Mouse (Mus musculus) intestine, embryonic 14.5 days (tissue): Measurements from ENCODE around the gene Cacybp. TPM values are rescaled to one million over a fixed set of nuclear protein-coding genes. Genes with fewer than 3 reads are reported as not detected.
A peak's percentile ranks its signal among the peaks of the same experiment; 100 is the strongest.

Experiments
- ATAC-seq: fragments of 200-750 bp; cut with Nextera tagmentation; replicated peaks from 2 replicates; pipeline ENCODE4 v1.8.0; 2017; ENCODE audit warnings: low read depth, moderate number of reproducible peaks, moderate TSS enrichment, moderate library complexity; ENCODE audit not compliant: low FRiP score, low TSS enrichment
- DNase-seq: peaks from one replicate; pipeline ENCODE4 v3.0.0-alpha.2; 2018; ENCODE audit warnings: low spot score
- H3K27ac ChIP-seq: fragments of 300-500 bp; sonication (generic); 2 replicates; pipeline ENCODE4 v1.5.1; 2014; ENCODE audit warnings: low read depth, mild to moderate bottlenecking, control low read depth
- H3K27me3 ChIP-seq: fragments of 300-500 bp; sonication (generic); replicated peaks from 2 replicates; pipeline ENCODE4 v1.6.1; 2014; ENCODE audit warnings: low read length, control low read depth; ENCODE audit not compliant: control insufficient read depth, insufficient read depth
- H3K36me3 ChIP-seq: fragments of 300-500 bp; sonication (generic); 2 replicates; pipeline ENCODE4 v1.6.1; 2014; ENCODE audit warnings: low read length, control low read depth; ENCODE audit not compliant: control insufficient read depth, insufficient read depth
- H3K4me1 ChIP-seq: fragments of 300-500 bp; sonication (generic); replicated peaks from 2 replicates; pipeline ENCODE4 v1.6.1; 2014; ENCODE audit warnings: low read length, control low read depth, mixed read lengths; ENCODE audit not compliant: control insufficient read depth, insufficient read depth
- H3K4me2 ChIP-seq: fragments of 300-500 bp; sonication (generic); 2 replicates; pipeline ENCODE4 v1.6.1; 2014; ENCODE audit warnings: low read length
- H3K4me3 ChIP-seq: fragments of 300-500 bp; sonication (generic); 2 replicates; pipeline ENCODE4 v1.5.1; 2014; ENCODE audit warnings: low read depth, low read length, control low read depth, mixed read lengths
- H3K9ac ChIP-seq: fragments of 300-500 bp; sonication (generic); 2 replicates; pipeline ENCODE4 v1.6.1; 2014; ENCODE audit warnings: mild to moderate bottlenecking, low read length
- H3K9me3 ChIP-seq: fragments of 300-500 bp; sonication (generic); 2 replicates; pipeline ENCODE4 v1.6.1; 2016; ENCODE audit warnings: low read length, control low read depth; ENCODE audit not compliant: control insufficient read depth
- WGBS: fragments of 180-500 bp; shearing (Covaris S2); extraction: QIAGEN DNeasy Blood & Tissue Kit; methylation state at CpG from one replicate; pipeline ENCODE4 v1.1.7; 2014; 5-methylcytosine and 5-hydroxymethylcytosine counted together
- polyA plus RNA-seq: library from polyadenylated mRNA; unstranded; fragments of >200 nt; fragmentation: Nextera tagmentation; extraction: Ambion mirVana; gene quantifications from 2 replicates; pipeline ENCODE4 v1.2.1, GENCODE M21; 2014

Gene Cacybp
- polyA plus RNA-seq, 1 experiment from 2014 or later = 235 TPM

- 68% methylated on average over 3 of the region's 3 CpGs for WGBS
- no peak overlapping the region for H3K4me3 ChIP-seq
- H3K27me3 ChIP-seq = no peaks in the 10 kb centered on the region
- H3K27ac ChIP-seq = no peak overlapping the region
- no peak for DNase-seq
- no peak for ATAC-seq
- no peaks in the 10 kb centered on the region for H3K9me3 ChIP-seq
- H3K4me1 ChIP-seq = no peaks in the 10 kb centered on the region
- H3K9ac ChIP-seq = no peak overlapping the region
- no peaks in the 10 kb centered on the region for H3K36me3 ChIP-seq
- no peak overlapping the region for H3K4me2 ChIP-seq
Observed at GRCm38 (mm10) chr1:160249786-160250185, 37.1 kb upstream of the Cacybp start.

- H3K4me2 ChIP-seq = no peak overlapping the region
- 83% methylated on average over 9 of the region's 9 CpGs for WGBS
- H3K27ac ChIP-seq = no peak overlapping the region
- DNase-seq = no peak
- no peaks in the 10 kb centered on the region for H3K36me3 ChIP-seq
- no peaks in the 10 kb centered on the region for H3K9me3 ChIP-seq
- no peak for ATAC-seq
- H3K4me3 ChIP-seq = no peak overlapping the region
- H3K27me3 ChIP-seq = no peaks in the 10 kb centered on the region
- H3K9ac ChIP-seq = no peak overlapping the region
- H3K4me1 ChIP-seq = no peaks in the 10 kb centered on the region
Observed at GRCm38 (mm10) chr1:160247473-160247872, 34.8 kb upstream of the Cacybp start.

- ATAC-seq (no peak), DNase-seq (no peak)
- H3K36me3 ChIP-seq = no peaks in the 10 kb centered on the region
- H3K27me3 ChIP-seq = no peaks in the 10 kb centered on the region
- H3K4me2 ChIP-seq = no peak overlapping the region
- H3K9me3 ChIP-seq = no peaks in the 10 kb centered on the region
- H3K9ac ChIP-seq = no peak overlapping the region
- no peak overlapping the region for H3K27ac ChIP-seq
- no peak overlapping the region for H3K4me3 ChIP-seq
- 78% methylated on average over 4 of the region's 4 CpGs for WGBS
- no peaks in the 10 kb centered on the region for H3K4me1 ChIP-seq
Observed at GRCm38 (mm10) chr1:160246844-160247243, 34.2 kb upstream of the Cacybp start.

GRCm38 (mm10) chr1:160245954-160246353 lies 33.3 kb upstream of the Cacybp start:
- DNase-seq = no peak
- H3K4me3 ChIP-seq = no peak overlapping the region
- ATAC-seq = no peak
- no peaks in the 10 kb centered on the region for H3K36me3 ChIP-seq
- H3K4me1 ChIP-seq = no peaks in the 10 kb centered on the region
- 57% methylated on average over 2 of the region's 2 CpGs for WGBS
- no peaks in the 10 kb centered on the region for H3K9me3 ChIP-seq
- H3K9ac ChIP-seq = no peak overlapping the region
- H3K27me3 ChIP-seq = no peaks in the 10 kb centered on the region
- H3K4me2 ChIP-seq = no peak overlapping the region
- no peak overlapping the region for H3K27ac ChIP-seq

- Histone ChIP-seq H3K27ac (no peak overlapping the region), H3K36me3 (no peaks in the 10 kb centered on the region), H3K4me3 (no peak overlapping the region), H3K4me1 (no peaks in the 10 kb centered on the region), H3K9me3 (no peaks in the 10 kb centered on the region), H3K9ac (no peak overlapping the region), H3K27me3 (no peaks in the 10 kb centered on the region), H3K4me2 (no peak overlapping the region)
- no peak for ATAC-seq
- 92% methylated on average over 5 of the region's 5 CpGs for WGBS
- no peak for DNase-seq
Observed at GRCm38 (mm10) chr1:160244689-160245088, 32.0 kb upstream of the Cacybp start.

- H3K36me3 ChIP-seq = no peaks in the 10 kb centered on the region
- DNase-seq (no peak), ATAC-seq (no peak)
- WGBS = 92% methylated on average over 2 of the region's 2 CpGs
- no peaks in the 10 kb centered on the region for H3K4me1 ChIP-seq
- no peak overlapping the region for H3K9ac ChIP-seq
- H3K27ac ChIP-seq = no peak overlapping the region
- H3K4me2 ChIP-seq = no peak overlapping the region
- no peak overlapping the region for H3K4me3 ChIP-seq
- H3K9me3 ChIP-seq = no peaks in the 10 kb centered on the region
- no peaks in the 10 kb centered on the region for H3K27me3 ChIP-seq
Observed at GRCm38 (mm10) chr1:160240091-160240490, 27.4 kb upstream of the Cacybp start.

- Histone ChIP-seq H3K9me3 (no peaks in the 10 kb centered on the region), H3K27me3 (no peaks in the 10 kb centered on the region), H3K27ac (no peak overlapping the region), H3K4me1 (no peaks in the 10 kb centered on the region), H3K36me3 (no peaks in the 10 kb centered on the region), H3K4me3 (no peak overlapping the region), H3K9ac (no peak overlapping the region), H3K4me2 (no peak overlapping the region)
- DNase-seq = no peak
- no peak for ATAC-seq
- whole genome bisulfite sequencing = 81% methylated on average over 1 of the region's 1 CpGs
Observed at GRCm38 (mm10) chr1:160238852-160239443, 26.3 kb upstream of the Cacybp start.

GRCm38 (mm10) chr1:160237981-160238380 lies 25.3 kb upstream of the Cacybp start:
- no peak overlapping the region for H3K9ac ChIP-seq
- no peaks in the 10 kb centered on the region for H3K27me3 ChIP-seq
- H3K4me1 ChIP-seq = no peaks in the 10 kb centered on the region
- no peak overlapping the region for H3K4me2 ChIP-seq
- H3K9me3 ChIP-seq = no peaks in the 10 kb centered on the region
- H3K36me3 ChIP-seq = no peaks in the 10 kb centered on the region
- H3K4me3 ChIP-seq = no peak overlapping the region
- DNase-seq = no peak
- ATAC-seq = no peak
- H3K27ac ChIP-seq = no peak overlapping the region
- 87% methylated on average over 2 of the region's 2 CpGs for WGBS

- Histone ChIP-seq H3K27me3 (no peaks in the 10 kb centered on the region), H3K9ac (no peak overlapping the region), H3K4me1 (no peaks in the 10 kb centered on the region), H3K4me2 (no peak overlapping the region), H3K27ac (0 out of 2 replicates have a peak overlapping the region, but pooled peaks have one; percentile 38), H3K36me3 (no peaks in the 10 kb centered on the region), H3K9me3 (no peaks in the 10 kb centered on the region), H3K4me3 (no peak overlapping the region)
- ATAC-seq (no peak), DNase-seq (no peak)
Observed at GRCm38 (mm10) chr1:160233921-160234320, 21.2 kb upstream of the Cacybp start.
